Mouse (Mus musculus) liver, adult 2 months (tissue): ENCODE data around the gene Man1c1. TPM values are rescaled to one million over a fixed set of nuclear protein-coding genes. Genes with fewer than 3 reads are reported as not detected.

Experiments
- DNase-seq: peaks from one replicate; pipeline ENCODE4 v3.0.0-alpha.2; 2011; ENCODE audit warnings: low read depth, low spot score; ENCODE audit errors: extremely low read depth
- H3K27ac ChIP-seq: fragments of 200-500 bp; replicated peaks from 2 replicates; pipeline ENCODE4 v1.5.1; 2012; ENCODE audit warnings: low read depth, mild to moderate bottlenecking, control low read depth, inconsistent platforms, low read length; ENCODE audit not compliant: insufficient read depth
- H3K27me3 ChIP-seq: fragments of 200-500 bp; 2 replicates; pipeline ENCODE4 v1.6.1; 2012; ENCODE audit warnings: mild to moderate bottlenecking, moderate library complexity, low read length, inconsistent platforms; ENCODE audit not compliant: control insufficient read depth, insufficient read depth
- H3K36me3 ChIP-seq: fragments of 200-500 bp; 2 replicates; pipeline ENCODE4 v1.6.1; 2012; ENCODE audit warnings: low read length, inconsistent platforms; ENCODE audit not compliant: control insufficient read depth, insufficient read depth
- H3K4me1 ChIP-seq: fragments of 200-500 bp; 2 replicates; pipeline ENCODE4 v1.6.1; 2011; ENCODE audit warnings: low read length; ENCODE audit not compliant: control insufficient read depth, insufficient read depth
- H3K4me3 ChIP-seq: fragments of 200-500 bp; 2 replicates; pipeline ENCODE4 v1.5.1; 2011; ENCODE audit warnings: low read depth, mild to moderate bottlenecking, control low read depth, low read length, moderate library complexity; ENCODE audit not compliant: insufficient read depth
- H3K79me2 ChIP-seq: fragments of 200-500 bp; 2 replicates; pipeline ENCODE4 v1.6.1; 2012; ENCODE audit warnings: inconsistent platforms, mild to moderate bottlenecking, low read length, moderate library complexity; ENCODE audit not compliant: control insufficient read depth, insufficient read depth
- H3K9ac ChIP-seq: fragments of 200-500 bp; 2 replicates; pipeline ENCODE4 v1.6.1; 2012; ENCODE audit warnings: low read depth, mild to moderate bottlenecking, control low read depth, inconsistent platforms, low read length
- CTCF ChIP-seq: fragments of 200-500 bp; IDR thresholded peaks from 2 replicates; pipeline ENCODE4 v1.5.1; 2011; ENCODE audit warnings: low read depth, low read length, control low read depth
- POLR2A ChIP-seq: fragments of 200-500 bp; IDR thresholded peaks from 2 replicates; pipeline ENCODE4 v1.6.1; 2011; ENCODE audit warnings: low read length, control low read depth; ENCODE audit not compliant: insufficient read depth; ENCODE audit errors: extremely low read depth
- WGBS: fragments of 180-500 bp; shearing (Covaris S2); methylation state at CpG from one replicate; pipeline ENCODE4 v1.1.7; 2018; 5-methylcytosine and 5-hydroxymethylcytosine counted together
- polyA plus RNA-seq: library from polyadenylated mRNA; depleted of rRNA; stranded (reverse); fragments of >200 nt; gene quantifications from 2 replicates; pipeline ENCODE4 v1.2.3, GENCODE M21; 2012
- total RNA-seq: library from RNA; depleted of rRNA; stranded (reverse); fragments of >200 nt; gene quantifications from 2 replicates; pipeline ENCODE4 v1.2.3, GENCODE M21; 2014

The Man1c1 gene
- total and polyA plus RNA-seq, 2 experiments = 1.1 TPM

- Histone ChIP-seq H3K4me1 (peaks cover 8% of the 10 kb centered on the region), H3K36me3 (no peaks in the 10 kb centered on the region), H3K9ac (no peak overlapping the region; the same call in 1 of the 2 replicates), H3K4me3 (no peak overlapping the region), H3K79me2 (no peaks in the 10 kb centered on the region), H3K27me3 (no peaks in the 10 kb centered on the region), H3K27ac (no peak overlapping the region)
- DNase-seq = no peak
- WGBS = 75% methylated on average over 8 of the region's 8 CpGs
- TF ChIP-seq POLR2A = no peak
- no peak for TF ChIP-seq CTCF
Observed at GRCm38 (mm10) chr4:134675800-134676199, 28.3 kb downstream of the Man1c1 start.

GRCm38 (mm10) chr4:134674970-134675369 lies 29.1 kb downstream of the Man1c1 start:
- H3K9ac ChIP-seq = no peak overlapping the region
- H3K4me3 ChIP-seq = no peak overlapping the region
- peaks cover 8% of the 10 kb centered on the region for H3K4me1 ChIP-seq
- no peak for TF ChIP-seq POLR2A
- no peak for TF ChIP-seq CTCF
- H3K79me2 ChIP-seq = no peaks in the 10 kb centered on the region
- no peak overlapping the region for H3K27ac ChIP-seq
- H3K27me3 ChIP-seq = no peaks in the 10 kb centered on the region
- no peaks in the 10 kb centered on the region for H3K36me3 ChIP-seq
- 91% methylated on average over 3 of the region's 3 CpGs for WGBS
- no peak for DNase-seq

- Histone ChIP-seq H3K9ac (no peak overlapping the region), H3K4me3 (no peak overlapping the region), H3K79me2 (no peaks in the 10 kb centered on the region), H3K4me1 (peaks cover 8% of the 10 kb centered on the region), H3K36me3 (no peaks in the 10 kb centered on the region), H3K27ac (no peak overlapping the region), H3K27me3 (no peaks in the 10 kb centered on the region)
- DNase-seq = no peak
- no peak for TF ChIP-seq CTCF
- no peak for TF ChIP-seq POLR2A
- WGBS = 92% methylated on average over 12 of the region's 12 CpGs
Observed at GRCm38 (mm10) chr4:134673882-134674463, 30.1 kb downstream of the Man1c1 start.

- no peak for DNase-seq
- no peak overlapping the region for H3K9ac ChIP-seq
- peaks cover 8% of the 10 kb centered on the region for H3K4me1 ChIP-seq
- TF ChIP-seq CTCF (no peak), POLR2A (no peak)
- no peaks in the 10 kb centered on the region for H3K27me3 ChIP-seq
- 94% methylated on average over 8 of the region's 8 CpGs for WGBS
- no peaks in the 10 kb centered on the region for H3K79me2 ChIP-seq
- no peak overlapping the region for H3K27ac ChIP-seq
- H3K36me3 ChIP-seq = no peaks in the 10 kb centered on the region
- no peak overlapping the region for H3K4me3 ChIP-seq
Observed at GRCm38 (mm10) chr4:134673151-134673550, 30.9 kb downstream of the Man1c1 start.

- H3K4me3 ChIP-seq = no peak overlapping the region
- peaks cover 8% of the 10 kb centered on the region for H3K4me1 ChIP-seq
- H3K36me3 ChIP-seq = no peaks in the 10 kb centered on the region
- no peaks in the 10 kb centered on the region for H3K27me3 ChIP-seq
- no peak for DNase-seq
- H3K79me2 ChIP-seq = no peaks in the 10 kb centered on the region
- TF ChIP-seq CTCF (no peak), POLR2A (no peak)
- H3K27ac ChIP-seq = no peak overlapping the region
- WGBS = 95% methylated on average over 8 of the region's 8 CpGs
- H3K9ac ChIP-seq = no peak overlapping the region
Observed at GRCm38 (mm10) chr4:134672326-134672725, 31.8 kb downstream of the Man1c1 start.

- peaks cover 8% of the 10 kb centered on the region for H3K4me1 ChIP-seq
- no peaks in the 10 kb centered on the region for H3K36me3 ChIP-seq
- no peak overlapping the region for H3K27ac ChIP-seq
- no peak for DNase-seq
- H3K4me3 ChIP-seq = no peak overlapping the region
- H3K27me3 ChIP-seq = no peaks in the 10 kb centered on the region
- 88% methylated on average over 16 of the region's 16 CpGs for WGBS
- H3K9ac ChIP-seq = no peak overlapping the region
- no peak for TF ChIP-seq CTCF
- no peaks in the 10 kb centered on the region for H3K79me2 ChIP-seq
Observed at GRCm38 (mm10) chr4:134671660-134672173, 32.4 kb downstream of the Man1c1 start.
